Mouse (Mus musculus) bone marrow macrophage, adult 2 months (primary cell): ENCODE data around the gene Nynrin. TPM values are rescaled to one million over a fixed set of nuclear protein-coding genes. Genes with fewer than 3 reads are reported as not detected.

ENCODE experiments used
- H3K27ac ChIP-seq: 2 replicates; pipeline ENCODE4 v1.5.1; 2012; ENCODE audit warnings: low read depth, low read length; ENCODE audit not compliant: insufficient read depth
- H3K4me1 ChIP-seq: 2 replicates; pipeline ENCODE4 v1.6.1; 2012; ENCODE audit warnings: low read length; ENCODE audit not compliant: control insufficient read depth, insufficient read depth
- H3K4me3 ChIP-seq: 2 replicates; pipeline ENCODE4 v1.5.1; 2012; ENCODE audit warnings: mild to moderate bottlenecking, low read length, moderate library complexity; ENCODE audit not compliant: insufficient read depth
- CTCF ChIP-seq: IDR thresholded peaks from 2 replicates; pipeline ENCODE4 v1.5.1; 2012; ENCODE audit warnings: low read depth, mild to moderate bottlenecking, low read length, moderate library complexity
- POLR2A ChIP-seq: IDR thresholded peaks from 2 replicates; pipeline ENCODE4 v1.6.1; 2012; ENCODE audit warnings: mild to moderate bottlenecking, low read depth, low read length, borderline replicate concordance
- polyA plus RNA-seq: library from polyadenylated mRNA; stranded (reverse); fragments of >200 nt; gene quantifications from 2 replicates; pipeline ENCODE4 v1.2.4, GENCODE M21; 2012; ENCODE audit not compliant: missing spikeins, insufficient read depth, insufficient read length

Nynrin gene
- polyA plus RNA-seq, 1 experiment, result 3.2 TPM

- Histone ChIP-seq H3K4me1 (no peaks in the 10 kb centered on the region; the same call in 1 of the 2 replicates), H3K27ac (no peak overlapping the region), H3K4me3 (no peak overlapping the region)
- TF ChIP-seq POLR2A (no peak), CTCF (no peak)
Observed at GRCm38 (mm10) chr14:55825216-55826051, 28.4 kb upstream of the Nynrin start.

- Histone ChIP-seq H3K4me3 (no peak overlapping the region), H3K27ac (no peak overlapping the region)
Observed at GRCm38 (mm10) chr14:55826142-55826541, 27.7 kb upstream of the Nynrin start.

GRCm38 (mm10) chr14:55826551-55827340 lies 27.1 kb upstream of the Nynrin start:
- H3K4me1 ChIP-seq, result no peaks in the 10 kb centered on the region; the same call in 1 of the 2 replicates
- H3K27ac ChIP-seq, result no peak overlapping the region
- no peak overlapping the region for H3K4me3 ChIP-seq
- no peak for TF ChIP-seq CTCF
- no peak for TF ChIP-seq POLR2A

More at GRCm38 (mm10) chr14:55826142-55826541, 27.7 kb upstream of the Nynrin start:
- no peaks in the 10 kb centered on the region; the same call in 1 of the 2 replicates for H3K4me1 ChIP-seq
- TF ChIP-seq CTCF (no peak), POLR2A (no peak)

GRCm38 (mm10) chr14:55828716-55829263 lies 25.0 kb upstream of the Nynrin start:
- Histone ChIP-seq H3K4me1 (no peaks in the 10 kb centered on the region; the same call in 1 of the 2 replicates), H3K4me3 (no peak overlapping the region), H3K27ac (no peak overlapping the region)
- no peak for TF ChIP-seq POLR2A
- no peak for TF ChIP-seq CTCF

GRCm38 (mm10) chr14:55829854-55830253 lies 24.0 kb upstream of the Nynrin start:
- Histone ChIP-seq H3K4me3 (no peak overlapping the region), H3K4me1 (no peaks in the 10 kb centered on the region), H3K27ac (no peak overlapping the region)
- no peak for TF ChIP-seq POLR2A
- no peak for TF ChIP-seq CTCF

- no peak overlapping the region for H3K27ac ChIP-seq
- no peaks in the 10 kb centered on the region for H3K4me1 ChIP-seq
- no peak for TF ChIP-seq CTCF
- no peak for TF ChIP-seq POLR2A
- H3K4me3 ChIP-seq, result no peak overlapping the region
Observed at GRCm38 (mm10) chr14:55830331-55830730, 23.5 kb upstream of the Nynrin start.

- TF ChIP-seq POLR2A (no peak), CTCF (no peak)
- H3K4me3 ChIP-seq, result no peak overlapping the region
- H3K4me1 ChIP-seq, result no peaks in the 10 kb centered on the region
- no peak overlapping the region for H3K27ac ChIP-seq
Observed at GRCm38 (mm10) chr14:55833126-55833525, 20.7 kb upstream of the Nynrin start.

GRCm38 (mm10) chr14:55834808-55835533 lies 18.8 kb upstream of the Nynrin start:
- Histone ChIP-seq H3K4me3 (no peak overlapping the region), H3K27ac (no peak overlapping the region), H3K4me1 (no peaks in the 10 kb centered on the region)
- TF ChIP-seq POLR2A (no peak), CTCF (no peak)

GRCm38 (mm10) chr14:55838312-55838711 lies 15.5 kb upstream of the Nynrin start:
- TF ChIP-seq POLR2A, result no peak
- TF ChIP-seq CTCF, result no peak
- no peak overlapping the region for H3K4me3 ChIP-seq
- H3K4me1 ChIP-seq, result no peaks in the 10 kb centered on the region; the same call in 1 of the 2 replicates
- H3K27ac ChIP-seq, result no peak overlapping the region

GRCm38 (mm10) chr14:55838740-55839139 lies 15.1 kb upstream of the Nynrin start:
- Histone ChIP-seq H3K27ac (no peak overlapping the region), H3K4me1 (no peaks in the 10 kb centered on the region; the same call in 1 of the 2 replicates), H3K4me3 (no peak overlapping the region)
- TF ChIP-seq CTCF (no peak), POLR2A (no peak)
